Mouse (Mus musculus) thymus, adult 2 months (tissue): ENCODE results near the gene Dlx6.

ENCODE experiments used
- CTCF ChIP-seq: fragments of 200-500 bp; IDR thresholded peaks from 2 replicates; pipeline ENCODE4 v1.5.1; 2012; ENCODE audit warnings: mild to moderate bottlenecking, control low read depth, low read length, moderate library complexity, borderline replicate concordance; ENCODE audit not compliant: control insufficient read depth, poor library complexity, insufficient read depth; ENCODE audit errors: extremely low read depth
- POLR2A ChIP-seq: fragments of 200-500 bp; IDR thresholded peaks from 2 replicates; pipeline ENCODE4 v1.6.1; 2012; ENCODE audit warnings: mild to moderate bottlenecking, low read length, control low read depth, moderate library complexity; ENCODE audit not compliant: control insufficient read depth, poor library complexity, insufficient read depth; ENCODE audit errors: extremely low read depth

- TF ChIP-seq POLR2A (no peak), CTCF (no peak)
These were observed 46.3 kb upstream of the Dlx6 start for GRCm38 (mm10) chr6:6816821-6817220.
